In the genomic region with DNA sequence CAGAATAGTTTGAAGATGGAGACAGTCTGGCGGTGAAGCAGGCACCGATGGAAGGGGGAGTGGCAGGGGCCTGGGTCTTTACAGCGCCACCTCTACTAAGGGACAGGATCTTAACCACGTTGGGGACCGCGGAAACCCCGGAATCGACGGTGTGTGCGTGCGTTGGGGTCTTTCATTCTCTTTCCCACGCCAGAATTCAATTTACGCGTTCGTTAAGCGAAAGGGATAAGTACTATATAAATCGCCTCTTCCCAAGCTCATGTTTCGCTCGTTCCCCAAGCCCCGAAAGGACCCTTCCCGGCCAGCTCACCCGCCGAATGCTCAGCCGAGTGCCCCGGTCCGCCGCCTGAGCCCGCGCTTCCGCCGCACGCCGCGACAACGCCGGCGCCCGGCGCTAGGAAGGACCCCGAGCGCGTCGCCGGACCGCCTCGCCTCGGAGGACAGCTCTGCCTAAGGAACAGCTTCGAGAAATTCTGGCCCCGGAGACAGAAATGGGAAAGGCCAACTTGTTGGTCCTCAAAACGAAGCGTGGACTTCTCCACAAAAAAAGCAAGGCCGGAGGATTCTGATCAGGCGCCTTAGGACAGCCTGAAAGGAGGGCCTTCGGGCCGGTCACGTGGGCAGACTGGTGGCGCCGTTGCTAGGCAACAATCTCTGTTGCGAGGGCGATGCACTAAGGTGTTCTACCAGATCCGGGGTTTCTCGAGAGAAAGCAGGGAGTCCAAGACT, we compare ENCODE assay signal across 8 mouse cellular contexts. TPM values are rescaled to one million over a fixed set of nuclear protein-coding genes. Genes with fewer than 3 reads are reported as not detected.
DNase-seq lines count a peak whose midpoint lies in the region; ATAC-seq and TF ChIP-seq lines count a peak whose summit lies in the region.

TSS of gene Eftud2 (minus strand) at position 401 of the 729 bp plus-strand sequence.
TSS of gene Ccdc103 (plus strand) at position 620 of the 729 bp plus-strand sequence.

- peaks cover 15 to 32% of the 10 kb centered on the region in 2 experiments for H3K36me3 ChIP-seq in CH12.LX (replicated peaks in 1 of 2; ENCODE audit: control insufficient read depth in 1 of 2, insufficient read depth in 1 of 2, low read length in 1 of 2)
- peaks cover 13% of the 10 kb centered on the region for H3K36me3 ChIP-seq in forebrain, embryonic 12.5 days (replicated peaks)
- H3K36me3 ChIP-seq in heart, postnatal 0 days (replicated peaks; ENCODE audit: control insufficient read depth, insufficient read depth, low read length), result peaks cover 21% of the 10 kb centered on the region
- peaks cover 9% of the 10 kb centered on the region; the same call in 1 of the 2 replicates for H3K36me3 ChIP-seq in liver, embryonic 16.5 days (ENCODE audit: control insufficient read depth, insufficient read depth)
- H3K36me3 ChIP-seq in neural tube, embryonic 13.5 days, result peaks cover 12% of the 10 kb centered on the region
- no peaks in the 10 kb centered on the region for H3K36me3 ChIP-seq in testis, adult 2 months (ENCODE audit: control insufficient read depth, insufficient read depth, low read length)

- H3K4me1 ChIP-seq in CH12.LX (ENCODE audit: control insufficient read depth in 1 of 2, insufficient read depth in 2 of 2), result peaks cover 6 to 25% of the 10 kb centered on the region in 2 experiments
- H3K4me1 ChIP-seq in forebrain, embryonic 12.5 days, result peaks cover 22% of the 10 kb centered on the region
- H3K4me1 ChIP-seq in heart, postnatal 0 days (ENCODE audit: control insufficient read depth, insufficient read depth), result peaks cover 19% of the 10 kb centered on the region
- peaks cover 23% of the 10 kb centered on the region for H3K4me1 ChIP-seq in liver, embryonic 16.5 days (ENCODE audit: control insufficient read depth, low read depth, low read length)
- peaks cover 24% of the 10 kb centered on the region for H3K4me1 ChIP-seq in neural tube, embryonic 13.5 days (replicated peaks)
- H3K4me1 ChIP-seq in testis, adult 2 months (ENCODE audit: control insufficient read depth, insufficient read depth, low read length), result peaks cover 3% of the 10 kb centered on the region

- no peak for TF ChIP-seq EP300 in CH12.LX (IDR thresholded peaks at IDR 0.05; ENCODE audit: low read length)
- TF ChIP-seq EP300 in heart, postnatal 0 days (IDR thresholded peaks at IDR 0.05; ENCODE audit: low read depth), result peak; percentile 99

- ATAC-seq in forebrain, embryonic 12.5 days (ENCODE audit: low FRiP score), result peak; percentile 94
- ATAC-seq in heart, postnatal 0 days (ENCODE audit: insufficient read depth, low read depth), result peak; percentile 84
- ATAC-seq in liver, embryonic 16.5 days (ENCODE audit: low read depth), result peak; percentile 91
- peak; percentile 91 for ATAC-seq in neural tube, embryonic 13.5 days (ENCODE audit: low read depth)

- H3K9ac ChIP-seq in CH12.LX (ENCODE audit: insufficient read depth, low read depth), result peak within 1 kb of the TSS; percentile 92
- H3K9ac ChIP-seq in forebrain, embryonic 12.5 days, result peak within 1 kb of the TSS; percentile 82
- peak within 1 kb of the TSS; percentile 78 for H3K9ac ChIP-seq in heart, postnatal 0 days (replicated peaks; ENCODE audit: low read depth, low read length)
- peak within 1 kb of the TSS; percentile 80 for H3K9ac ChIP-seq in liver, embryonic 16.5 days (ENCODE audit: low read depth, low read length)
- peak within 1 kb of the TSS; percentile 88 for H3K9ac ChIP-seq in neural tube, embryonic 13.5 days

- peak; percentile 99 for TF ChIP-seq POLR2A in CH12.LX (IDR thresholded peaks at IDR 0.05; ENCODE audit: low read depth, low read length)
- peak; percentile 60; the same call in 1 of the 2 replicates for TF ChIP-seq POLR2A in testis, adult 2 months (IDR thresholded peaks at IDR 0.05; ENCODE audit: control insufficient read depth, low read depth, low read length)

- peaks cover 45% of the 10 kb centered on the region for H3K27me3 ChIP-seq in CH12.LX (replicated peaks)
- H3K27me3 ChIP-seq in forebrain, embryonic 12.5 days, result peaks cover 7% of the 10 kb centered on the region; the same call in 1 of the 2 replicates
- H3K27me3 ChIP-seq in heart, postnatal 0 days (ENCODE audit: control insufficient read depth, insufficient read depth, low read length), result no peaks in the 10 kb centered on the region
- H3K27me3 ChIP-seq in liver, embryonic 16.5 days (ENCODE audit: control insufficient read depth, insufficient read depth, low read depth, low read length), result peaks cover 4% of the 10 kb centered on the region
- H3K27me3 ChIP-seq in neural tube, embryonic 13.5 days, result peaks cover 20% of the 10 kb centered on the region
- H3K27me3 ChIP-seq in testis, adult 2 months (ENCODE audit: control insufficient read depth, insufficient read depth, low read length), result no peaks in the 10 kb centered on the region

- peak in 1 of 2 experiments; percentile 35; a peak in 2 of 4 replicates for TF ChIP-seq CTCF in CH12.LX (conservative IDR thresholded peaks at IDR 0.05 in 1 of 2, IDR thresholded peaks at IDR 0.05 in 1 of 2; ENCODE audit: low read depth in 2 of 2, low read length in 2 of 2)
- TF ChIP-seq CTCF in heart, postnatal 0 days (IDR thresholded peaks at IDR 0.05; ENCODE audit: low read depth), result no peak
- no peak for TF ChIP-seq CTCF in testis, adult 2 months (IDR thresholded peaks at IDR 0.05; ENCODE audit: control insufficient read depth, insufficient read depth, insufficient replicate concordance, low read depth, low read length)

- peak within 1 kb of the TSS; percentile 65 to 93 (median 87) for H3K4me3 ChIP-seq in CH12.LX (replicated peaks in 1 of 3; ENCODE audit: low read depth in 2 of 3, low read length in 2 of 3, poor library complexity in 1 of 3)
- H3K4me3 ChIP-seq in forebrain, embryonic 12.5 days (replicated peaks), result peak within 1 kb of the TSS; percentile 72
- peak within 1 kb of the TSS; percentile 69 for H3K4me3 ChIP-seq in heart, postnatal 0 days (ENCODE audit: low read depth, low read length)
- peak within 1 kb of the TSS; percentile 75 for H3K4me3 ChIP-seq in liver, embryonic 16.5 days (ENCODE audit: low read depth, low read length)
- peak within 1 kb of the TSS; percentile 78 for H3K4me3 ChIP-seq in neural tube, embryonic 13.5 days
- peak within 1 kb of the TSS; percentile 86 for H3K4me3 ChIP-seq in testis, adult 2 months (ENCODE audit: control insufficient read depth, low read depth, low read length)

- no peak for TF ChIP-seq RAD21 in CH12.LX (IDR thresholded peaks at IDR 0.05; ENCODE audit: low read depth, low read length)

- peak within 1 kb of the TSS; percentile 98 for H3K4me2 ChIP-seq in CH12.LX (ENCODE audit: insufficient read depth, low read depth, poor library complexity, severe bottlenecking)
- peak within 1 kb of the TSS; percentile 84 for H3K4me2 ChIP-seq in forebrain, embryonic 12.5 days
- peak within 1 kb of the TSS; percentile 91 for H3K4me2 ChIP-seq in heart, postnatal 0 days (ENCODE audit: low read depth, low read length)
- peak within 1 kb of the TSS; percentile 89 for H3K4me2 ChIP-seq in liver, embryonic 16.5 days (ENCODE audit: low read depth, low read length)
- H3K4me2 ChIP-seq in neural tube, embryonic 13.5 days, result peak within 1 kb of the TSS; percentile 84

- under 1% methylated on average over 62 of the region's 62 CpGs for WGBS in forebrain, embryonic 12.5 days
- WGBS in heart, postnatal 0 days, result under 1% methylated on average over 62 of the region's 62 CpGs
- WGBS in liver, embryonic 16.5 days (ENCODE audit: insufficient replicate concordance), result under 1% methylated on average over 62 of the region's 62 CpGs
- WGBS in neural tube, embryonic 13.5 days, result under 1% methylated on average over 62 of the region's 62 CpGs

- in situ Hi-C loops in CH12.LX (cut with MboI; ENCODE audit: low pct_ligation_motif_present, low pct_unique_long_range_greater_than_20kb, low sequenced_read_pairs), result no loop called here

- dilution Hi-C loops in CH12.LX (cut with MboI; ENCODE audit: extremely low pct_ligation_motif_present, extremely low pct_unique_long_range_greater_than_20kb, low sequenced_read_pairs), result no loop called here

- peaks cover 30% of the 10 kb centered on the region for H3K79me2 ChIP-seq in CH12.LX (replicated peaks; ENCODE audit: control insufficient read depth, extremely low read depth, insufficient read depth, poor library complexity, severe bottlenecking)

- H3K9me3 ChIP-seq in CH12.LX (replicated peaks; ENCODE audit: low read length), result no peaks in the 10 kb centered on the region
- H3K9me3 ChIP-seq in forebrain, embryonic 12.5 days, result no peaks in the 10 kb centered on the region
- H3K9me3 ChIP-seq in heart, postnatal 0 days (replicated peaks; ENCODE audit: control insufficient read depth, low read length), result no peaks in the 10 kb centered on the region
- H3K9me3 ChIP-seq in liver, embryonic 16.5 days (replicated peaks; ENCODE audit: control insufficient read depth, low read length), result no peaks in the 10 kb centered on the region
- H3K9me3 ChIP-seq in neural tube, embryonic 13.5 days, result no peaks in the 10 kb centered on the region

- peak within 1 kb of the TSS; percentile 5; the same call in 1 of the 2 replicates for H3K27ac ChIP-seq in CH12.LX (ENCODE audit: insufficient read depth, low read depth)
- H3K27ac ChIP-seq in forebrain, embryonic 12.5 days, result peak within 1 kb of the TSS; percentile 83
- peak within 1 kb of the TSS; percentile 85 for H3K27ac ChIP-seq in heart, postnatal 0 days (ENCODE audit: low read depth)
- peak within 1 kb of the TSS; percentile 79 for H3K27ac ChIP-seq in liver, embryonic 16.5 days (ENCODE audit: low read length)
- peak within 1 kb of the TSS; percentile 86 for H3K27ac ChIP-seq in neural tube, embryonic 13.5 days (replicated peaks)
- H3K27ac ChIP-seq in testis, adult 2 months (ENCODE audit: control insufficient read depth, insufficient read depth, low read depth, low read length), result peak within 1 kb of the TSS; percentile 92

- peak; percentile 94 for DNase-seq in CH12.LX (ENCODE audit: extremely low read depth)
- peak; percentile 91 for DNase-seq in c-Kit-positive CD71-positive TER-119-negative erythroid progenitor cells, embryonic 14.5 days (ENCODE audit: low read depth)
- peak; percentile 85 for DNase-seq in heart, postnatal 0 days (ENCODE audit: low spot score)
- peak; percentile 93 to 95 for DNase-seq in kidney, postnatal 4 days

RNA-seq across cellular contexts. Expression of gene Eftud2, which starts in this region (rescaled TPM):
- total RNA-seq in CH12.LX (2012; rRNA removed) (216 and 259 TPM in 2 replicates), CH12.LX (2014; rRNA removed) (117 and 135 TPM in 2 replicates)
- polyA plus RNA-seq in CH12.LX (2012; ENCODE audit: insufficient read length, low read depth), result 403 and 410 TPM in 2 replicates
- 274 and 279 TPM in 2 replicates for polyA plus RNA-seq in forebrain, embryonic 12.5 days (2016; fragmentation: Nextera tagmentation; extraction: Ambion mirVana)
- total RNA-seq in heart, postnatal 0 days (2014; rRNA removed; ENCODE audit: low replicate concordance), result 36.6 and 42.6 TPM in 2 replicates
- polyA plus RNA-seq in heart, postnatal 0 days (2015; fragmentation: Nextera tagmentation; extraction: Ambion mirVana), result 56.7 and 59.1 TPM in 2 replicates
- polyA plus RNA-seq in liver, embryonic 16.5 days (2015; fragmentation: Nextera tagmentation; extraction: Ambion mirVana), result 87.3 and 98.5 TPM in 2 replicates
- polyA plus RNA-seq in neural tube, embryonic 13.5 days (2015; fragmentation: Nextera tagmentation; extraction: Ambion mirVana), result 134 TPM in 2 replicates
- 72.5 and 83.8 TPM in 2 replicates for polyA plus RNA-seq in testis, adult 2 months (2012; rRNA removed)

RNA-seq across cellular contexts. Expression of gene Ccdc103, which starts in this region (rescaled TPM):
- total RNA-seq in CH12.LX (2012; rRNA removed), result 0.38 and 0.42 TPM in 2 replicates
- total RNA-seq in CH12.LX (2014; rRNA removed), result 0.24 and 0.58 TPM in 2 replicates
- polyA plus RNA-seq in CH12.LX (2012; ENCODE audit: insufficient read length, low read depth), result 0.20 TPM in 1 of 2 replicates, not detected in the other
- 1.7 and 2.4 TPM in 2 replicates for polyA plus RNA-seq in forebrain, embryonic 12.5 days (2016; fragmentation: Nextera tagmentation; extraction: Ambion mirVana)
- total RNA-seq in heart, postnatal 0 days (2014; rRNA removed; ENCODE audit: low replicate concordance), result not detected in 2 replicates
- 0.66 and 0.75 TPM in 2 replicates for polyA plus RNA-seq in heart, postnatal 0 days (2015; fragmentation: Nextera tagmentation; extraction: Ambion mirVana)
- polyA plus RNA-seq in liver, embryonic 16.5 days (2015; fragmentation: Nextera tagmentation; extraction: Ambion mirVana), result 0.93 and 1.2 TPM in 2 replicates
- 0.89 and 0.91 TPM in 2 replicates for polyA plus RNA-seq in neural tube, embryonic 13.5 days (2015; fragmentation: Nextera tagmentation; extraction: Ambion mirVana)
- polyA plus RNA-seq in testis, adult 2 months (2012; rRNA removed), result 19.8 and 22.9 TPM in 2 replicates

Comparison
In these comparisons a context has a peak if more than half of its experiments do, and no peak if none do; other contexts are left out.
1. Peak in every context shown above with its lines: DNase-seq, ATAC-seq, H3K4me3 ChIP-seq and H3K27ac ChIP-seq.
2. H3K27ac ChIP-seq: peak in every context shown above with its lines; median percentile 92 in testis, adult 2 months; 86 in neural tube, embryonic 13.5 days; 85 in heart, postnatal 0 days; 83 in forebrain, embryonic 12.5 days; 79 in liver, embryonic 16.5 days; 5 in CH12.LX.